Mouse (Mus musculus): ENCODE measurements around the gene Pdia5.

Gene Pdia5

GRCm38 (mm10) chr16:35357449-35357848, 133.2 kb downstream of the Pdia5 start:
- no peak for DNase-seq (ENCODE audit: low spot score)
